Mouse (Mus musculus): ENCODE results near the gene Mpzl3.

DNA sequence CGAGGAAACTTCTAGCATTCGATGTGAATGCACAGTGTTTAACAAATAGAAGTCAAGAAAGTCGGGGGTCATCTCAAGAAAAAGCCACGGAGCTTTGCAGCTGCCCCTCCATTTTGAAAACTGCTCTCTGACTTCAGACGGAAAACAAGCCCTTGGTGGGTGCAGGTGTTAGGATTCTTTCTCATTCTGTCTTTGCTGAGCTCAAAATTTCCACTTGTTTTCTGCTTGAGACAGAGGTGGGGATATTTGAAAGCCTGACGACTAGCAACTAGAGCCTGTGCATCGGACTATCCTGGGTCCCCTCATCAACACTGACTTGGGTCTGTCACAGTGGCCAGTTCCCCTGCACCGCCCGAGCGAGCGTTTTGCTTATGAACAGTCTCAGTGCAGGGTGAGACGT, 47.6 kb upstream of the Mpzl3 start:
- TF ChIP-seq CTCF (IDR thresholded peaks at IDR 0.05; ENCODE audit: control insufficient read depth, insufficient read depth, low read length) (no peak), POLR2A (IDR thresholded peaks at IDR 0.05; ENCODE audit: borderline replicate concordance, control insufficient read depth, low read depth, low read length) (no peak)

All from bone marrow, adult 2 months (tissue).